Mouse (Mus musculus) induced T-regulatory cell, adult 2 months (primary cell): ENCODE measurements around the gene Crisp1.

Experiments
- DNase-seq: peaks from one replicate; pipeline ENCODE4 v3.0.0-alpha.2; 2012; ENCODE audit warnings: low read depth

Gene Crisp1

DNA sequence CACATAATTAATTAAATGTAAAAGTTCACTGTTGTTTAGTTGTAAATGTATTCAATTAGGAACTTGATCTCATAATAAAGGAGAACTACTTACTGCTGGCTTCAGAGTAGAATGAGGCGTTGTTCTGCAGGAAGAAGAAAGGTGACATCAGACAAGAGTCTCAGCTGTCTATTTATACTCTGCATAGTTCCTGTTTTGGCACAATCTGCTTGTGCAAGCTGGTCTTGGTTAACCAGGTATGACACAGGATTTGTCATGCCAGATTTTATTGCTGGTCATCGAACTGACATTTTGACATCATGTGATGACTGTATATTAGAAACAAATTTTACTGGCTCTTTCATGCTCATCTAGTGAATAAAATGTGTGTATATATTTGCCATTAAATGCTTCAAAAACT is at the start of gene Crisp1:
Gene Crisp1, minus strand, starts transcription at position 146 of the 400 bp plus-strand sequence.
- DNase-seq = no peak

GRCm38 (mm10) chr17:40342497-40343009 is 23.5 kb upstream of the Crisp1 start:
- DNase-seq = no peak

GRCm38 (mm10) chr17:40285435-40285834 is 33.6 kb downstream of the Crisp1 start:
- no peak for DNase-seq

- DNase-seq = no peak
Measured at GRCm38 (mm10) chr17:40275519-40275918, 43.5 kb downstream of the Crisp1 start.

- DNase-seq = no peak
Measured at GRCm38 (mm10) chr17:40274906-40275470, 44.0 kb downstream of the Crisp1 start.

- no peak for DNase-seq
Measured at GRCm38 (mm10) chr17:40252487-40252886, 66.5 kb downstream of the Crisp1 start.
